Mouse (Mus musculus) left cerebral cortex, adult 9 months (tissue): ENCODE results near the gene Rrp7a.
A peak's percentile ranks its signal among the peaks of the same experiment; 100 is the strongest.

Experiments
- DNase-seq, 2 experiments: peaks; one replicate each; pipeline ENCODE4 v3.0.0; 2022; ENCODE audit warnings: low spot score in 2 of 2

The Rrp7a gene

GRCm38 (mm10) chr15:83111874-83112273 is 10.7 kb downstream of the Rrp7a start:
- no peak for DNase-seq

GRCm38 (mm10) chr15:83111290-83111689 is 11.3 kb downstream of the Rrp7a start:
- no peak for DNase-seq

- no peak for DNase-seq
These were observed 14.8 kb downstream of the Rrp7a start for GRCm38 (mm10) chr15:83107814-83108213.

GRCm38 (mm10) chr15:83106426-83106825 is 16.2 kb downstream of the Rrp7a start:
- DNase-seq, result no peak

GRCm38 (mm10) chr15:83103111-83103510 is 19.5 kb downstream of the Rrp7a start:
- DNase-seq, result no peak

- no peak for DNase-seq
These were observed 22.3 kb downstream of the Rrp7a start for GRCm38 (mm10) chr15:83100332-83100662.

- DNase-seq, result peak in 1 of 2 experiments; percentile 59
These were observed 22.9 kb downstream of the Rrp7a start for GRCm38 (mm10) chr15:83099533-83100331.

GRCm38 (mm10) chr15:83095950-83096349 is 26.7 kb downstream of the Rrp7a start:
- DNase-seq, result no peak

GRCm38 (mm10) chr15:83093687-83094086 is 28.9 kb downstream of the Rrp7a start:
- no peak for DNase-seq

- no peak for DNase-seq
These were observed 31.7 kb downstream of the Rrp7a start for GRCm38 (mm10) chr15:83090874-83091273.

- no peak for DNase-seq
These were observed 33.3 kb downstream of the Rrp7a start, which contains the start of gene Serhl for GRCm38 (mm10) chr15:83089429-83089605. Gene Serhl (plus strand): TSS chr15:83089506.

GRCm38 (mm10) chr15:83088495-83089428 is 33.8 kb downstream of the Rrp7a start:
- no peak for DNase-seq

GRCm38 (mm10) chr15:83086636-83087328 is 35.8 kb downstream of the Rrp7a start:
- DNase-seq, result no peak

- DNase-seq, result no peak
These were observed 36.7 kb downstream of the Rrp7a start for GRCm38 (mm10) chr15:83085901-83086300.

- DNase-seq, result peak in 1 of 2 experiments; percentile 15
These were observed 38.5 kb downstream of the Rrp7a start for GRCm38 (mm10) chr15:83084022-83084640.

GRCm38 (mm10) chr15:83083530-83083929 is 39.1 kb downstream of the Rrp7a start:
- DNase-seq, result peak in 1 of 2 experiments; percentile 31

GRCm38 (mm10) chr15:83075607-83076525 is 46.7 kb downstream of the Rrp7a start:
- no peak for DNase-seq

- DNase-seq, result no peak
These were observed 48.4 kb downstream of the Rrp7a start for GRCm38 (mm10) chr15:83074179-83074578.

- DNase-seq, result no peak
These were observed 50.8 kb downstream of the Rrp7a start for GRCm38 (mm10) chr15:83071752-83072151.

GRCm38 (mm10) chr15:83070942-83071341 is 51.7 kb downstream of the Rrp7a start:
- DNase-seq, result no peak

- DNase-seq, result no peak
These were observed 54.3 kb downstream of the Rrp7a start for GRCm38 (mm10) chr15:83068270-83068669.
